Mouse (Mus musculus) liver, embryonic 14.5 days (tissue): ENCODE measurements at regions not wholly inside any gene's neighbourhood (a gene's known extent, or its start where the extent isn't known, plus 50 kb on each side); places are given as distances from the start of the nearest gene placed in this dataset.

Experiments
- CTCF ChIP-seq: IDR thresholded peaks from 2 replicates; pipeline ENCODE4 v1.5.1; 2016; ENCODE audit warnings: antibody characterized with exemption, low read depth, control low read depth
- EP300 ChIP-seq: IDR thresholded peaks from 2 replicates; pipeline ENCODE4 v1.6.1; 2016; ENCODE audit warnings: antibody characterized with exemption, low read depth

DNA sequence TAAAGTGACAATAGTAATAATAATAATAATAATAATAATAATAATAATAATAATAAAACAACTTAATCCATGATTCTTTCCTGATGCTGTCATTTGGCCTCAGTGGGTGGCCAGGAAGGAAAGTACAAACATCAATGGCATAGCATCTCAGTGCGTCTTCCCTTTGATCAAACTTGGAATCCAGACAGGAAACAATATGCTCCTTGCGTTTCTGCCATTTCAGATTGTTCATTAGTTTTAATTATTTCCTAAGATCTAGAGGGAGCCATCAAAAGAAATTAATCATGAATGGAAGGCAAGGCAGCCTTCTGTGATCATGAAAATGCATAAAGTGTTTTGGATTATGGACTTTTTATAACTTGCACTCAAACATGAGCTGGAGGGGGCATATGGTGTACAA lies 125.6 kb upstream of the Crbn start:
- no peak for TF ChIP-seq EP300
- no peak for TF ChIP-seq CTCF
